Mouse (Mus musculus) CD8-positive naive resting alpha-beta T cell, adult 2 months (primary cell): ENCODE measurements around the gene Dmc1.

Experiments used
- DNase-seq, 2 experiments: peaks; one replicate each; pipeline ENCODE4 v3.0.0; 2022; ENCODE audit warnings: low read depth in 2 of 2, low spot score in 2 of 2

Dmc1 gene

DNA sequence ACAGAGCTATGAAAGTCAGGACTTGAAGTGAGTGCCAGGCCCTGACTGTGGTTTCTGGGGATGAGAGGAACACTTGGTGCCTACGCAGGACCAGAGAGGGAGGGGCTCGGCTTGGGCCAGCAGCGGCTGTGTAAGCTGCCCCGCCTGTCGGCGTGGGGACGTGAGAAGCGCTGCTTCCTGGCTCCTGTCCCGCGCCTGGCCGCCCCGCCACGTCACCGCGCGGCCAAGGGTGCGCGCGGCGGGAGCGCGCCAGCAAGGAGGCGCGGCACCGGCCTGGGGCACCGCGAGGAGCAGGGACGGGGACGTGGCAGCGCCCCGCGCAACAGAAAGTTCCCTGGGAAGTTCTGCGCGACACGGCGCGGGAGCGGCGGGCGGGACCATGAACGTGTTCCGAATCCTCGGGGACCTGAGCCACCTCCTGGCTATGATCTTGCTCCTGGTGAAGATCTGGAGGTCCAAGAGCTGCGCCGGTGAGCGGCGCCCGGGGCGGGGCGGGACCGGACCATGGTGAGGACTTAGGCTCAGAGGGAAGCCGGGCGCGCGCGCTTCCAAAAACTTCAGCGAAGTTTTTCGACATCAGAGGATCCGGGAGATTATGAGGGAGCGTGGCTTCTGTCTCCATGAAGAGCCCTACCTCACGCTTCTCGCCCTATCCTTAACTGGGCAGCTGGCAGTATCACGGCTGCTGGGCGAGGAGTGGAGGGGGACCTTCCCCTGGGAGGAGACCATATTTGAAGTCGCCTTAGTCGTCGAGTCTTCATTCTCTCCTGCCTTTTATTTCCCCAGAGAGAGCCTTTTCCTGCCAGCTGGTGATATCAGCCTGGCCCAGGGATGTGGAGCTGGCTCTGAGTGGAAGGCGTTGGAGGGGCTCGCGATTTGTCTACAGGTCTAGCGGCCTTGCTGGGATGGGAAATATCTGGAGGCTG, 88.5 kb downstream of the Dmc1 start, which contains the start of gene Kdelr3:
Kdelr3 (plus strand) TSS at position 241 of the 926 bp plus-strand sequence.
- no peak for DNase-seq

DNA sequence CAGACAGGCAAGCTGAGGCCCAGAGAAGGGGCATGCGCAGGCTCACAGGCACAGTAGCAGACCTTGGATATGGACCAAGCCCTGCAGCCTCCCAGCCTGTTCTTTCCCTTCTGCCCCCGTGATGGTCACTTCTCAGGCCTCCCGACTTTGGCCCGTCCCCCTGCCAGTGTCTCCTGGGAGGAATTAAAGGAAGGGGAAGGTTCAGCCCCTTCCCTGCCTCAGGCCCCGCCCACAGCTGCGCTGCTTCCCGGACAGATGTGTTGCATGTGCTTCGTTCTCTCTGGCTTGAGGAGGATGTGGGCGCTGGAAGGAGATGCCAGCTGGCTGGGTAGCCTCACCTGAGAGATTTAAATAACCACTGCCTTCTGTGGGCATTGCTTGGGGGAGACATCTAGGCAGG, 91.0 kb downstream of the Dmc1 start:
- DNase-seq: no peak

DNA sequence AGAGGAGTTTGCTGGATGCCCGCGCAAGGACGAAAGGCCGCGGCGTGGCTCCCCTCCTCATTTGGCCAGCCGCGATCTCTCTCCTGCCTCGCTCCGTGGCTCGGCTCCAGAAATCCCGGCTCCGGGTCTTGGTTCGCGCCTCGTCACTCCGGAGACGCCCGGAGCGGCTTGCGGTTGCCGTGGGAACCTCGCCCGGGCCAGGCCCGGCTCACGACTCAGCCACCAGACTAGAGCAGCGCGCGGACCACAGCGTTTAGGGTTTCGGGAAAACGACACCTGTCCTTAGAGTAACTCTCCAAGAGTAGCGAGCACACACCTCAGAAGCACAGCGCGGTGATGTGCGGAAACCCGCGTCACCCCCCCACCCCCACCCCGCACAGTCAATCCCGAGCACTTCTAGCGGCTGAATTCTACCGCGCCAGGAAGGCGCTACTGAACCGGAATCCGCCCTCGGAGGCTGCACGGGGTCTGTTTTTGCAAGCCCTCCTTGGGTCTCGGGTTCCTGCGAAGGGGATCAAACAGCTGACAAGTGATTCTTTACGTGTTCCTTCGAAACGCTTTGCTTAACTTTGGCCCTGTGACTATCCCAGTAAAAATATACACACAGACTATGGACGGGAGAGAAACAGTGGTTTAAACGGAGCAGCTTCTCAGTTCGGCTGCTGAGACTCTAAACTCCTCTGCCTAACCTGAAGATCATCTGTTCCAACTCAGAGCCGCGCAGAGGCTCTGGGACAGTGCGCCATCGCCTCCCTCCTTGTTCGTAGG, 93.2 kb downstream of the Dmc1 start:
- DNase-seq: no peak
